Mouse (Mus musculus): Measurements from ENCODE around the gene Ppp4c. TPM values are rescaled to one million over a fixed set of nuclear protein-coding genes. Genes with fewer than 3 reads are reported as not detected.
A peak's percentile ranks its signal among the peaks of the same experiment; 100 is the strongest.

The Ppp4c gene
- polyA plus RNA-seq, 1 experiment = 153 TPM

DNA sequence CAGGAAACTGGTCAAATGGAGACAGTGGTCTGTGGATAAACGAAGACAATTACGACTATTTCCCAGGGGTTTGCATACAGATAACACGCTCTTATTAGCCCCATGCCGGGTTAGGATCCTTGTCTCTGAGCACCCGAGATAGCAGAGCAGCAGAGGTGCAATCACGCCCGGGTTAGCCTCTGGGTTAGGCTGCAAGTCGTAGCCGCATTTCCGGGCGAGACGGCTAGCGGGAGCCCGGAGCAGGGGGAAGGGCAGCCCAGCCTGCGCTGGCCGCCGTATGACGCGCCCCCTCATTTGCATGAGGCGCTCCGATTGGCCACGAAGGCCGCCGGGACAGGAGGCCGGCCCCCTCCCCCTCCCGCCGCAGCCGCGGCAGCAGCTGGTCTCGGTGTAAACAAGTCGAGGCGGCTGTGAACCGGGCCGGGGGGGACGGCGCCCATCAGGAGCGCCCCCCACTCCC, 15.7 kb downstream of the Ppp4c start, which contains the start of gene Ypel3:
Gene Ypel3, plus strand, starts transcription at position 358 of the 460 bp plus-strand sequence.
- TF ChIP-seq POLR2A (IDR thresholded peaks at IDR 0.05; ENCODE audit: borderline replicate concordance, low read depth, low read length) = no peak
- no peak for TF ChIP-seq CTCF (IDR thresholded peaks at IDR 0.05; ENCODE audit: low read depth, low read length)

DNA sequence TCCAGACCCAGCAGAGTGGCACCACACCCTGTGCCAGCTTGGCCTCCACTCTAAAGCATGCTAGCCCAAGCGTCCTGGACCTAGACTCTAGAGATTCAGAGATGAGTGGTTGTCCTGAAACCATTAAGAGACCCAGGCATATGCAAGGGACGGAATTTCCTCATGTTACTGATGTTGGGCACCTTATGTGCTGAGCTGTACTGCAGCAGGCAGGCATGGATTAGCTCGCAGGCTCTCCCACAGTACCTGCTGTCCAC, 16.4 kb downstream of the Ppp4c start:
- Histone ChIP-seq H3K27ac (ENCODE audit: insufficient read depth, low read depth, low read length) (no peak overlapping the region; the same call in 1 of the 2 replicates), H3K4me1 (ENCODE audit: control insufficient read depth, insufficient read depth, low read length) (peaks cover 54% of the 10 kb centered on the region), H3K4me3 (ENCODE audit: insufficient read depth, low read length) (no peak overlapping the region)
- TF ChIP-seq CTCF (IDR thresholded peaks at IDR 0.05; ENCODE audit: low read depth, low read length) = no peak
- no peak for TF ChIP-seq POLR2A (IDR thresholded peaks at IDR 0.05; ENCODE audit: borderline replicate concordance, low read depth, low read length)

More for the DNA sequence above, 15.7 kb downstream of the Ppp4c start, which contains the start of gene Ypel3:
- Histone ChIP-seq H3K4me1 (ENCODE audit: control insufficient read depth, insufficient read depth, low read length) (peaks cover 47% of the 10 kb centered on the region), H3K27ac (ENCODE audit: insufficient read depth, low read depth, low read length) (peak within 1 kb of the TSS; percentile 67), H3K4me3 (ENCODE audit: insufficient read depth, low read length) (peak within 1 kb of the TSS; percentile 62)

DNA sequence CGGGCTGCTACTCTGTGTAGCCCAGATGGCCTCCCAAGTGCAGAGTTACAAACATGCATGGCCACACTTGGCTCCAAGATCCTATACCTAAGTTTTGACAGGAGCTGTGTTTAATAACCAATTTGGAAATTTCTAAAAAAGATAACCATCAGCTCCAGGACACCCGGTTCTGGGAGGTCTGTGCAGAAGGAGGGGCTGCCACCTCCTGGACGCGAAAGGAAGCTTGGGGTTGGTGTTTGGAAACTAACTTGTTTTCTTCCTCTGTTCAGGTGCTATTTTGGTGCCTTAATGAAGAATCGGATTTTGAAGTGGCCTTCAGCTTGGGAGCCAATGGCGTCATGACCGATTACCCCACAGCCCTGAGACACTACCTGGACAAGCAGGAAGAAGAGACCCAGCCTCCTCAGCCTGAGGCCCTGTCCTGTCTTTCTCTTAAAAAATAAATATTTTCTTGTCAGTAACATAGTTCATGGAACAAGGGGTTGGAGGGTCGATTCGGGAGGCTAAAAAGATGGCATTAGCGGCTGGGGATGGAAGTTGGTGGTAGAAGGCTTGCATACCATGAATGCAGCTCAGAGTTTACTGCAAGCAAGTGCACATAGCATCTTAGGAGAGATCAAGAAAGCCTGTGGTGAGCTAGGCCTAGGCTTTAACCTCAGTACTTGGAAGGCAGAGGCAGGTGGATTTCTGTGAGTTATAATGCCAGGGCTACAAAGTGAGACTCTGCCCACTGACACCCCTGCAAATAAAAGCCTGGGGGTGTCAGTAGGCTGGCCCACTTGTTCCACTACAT, 16.9 kb downstream of the Ppp4c start:
- TF ChIP-seq POLR2A (IDR thresholded peaks at IDR 0.05; ENCODE audit: borderline replicate concordance, low read depth, low read length) = no peak
- peak; percentile 12; the same call in 1 of the 2 replicates for TF ChIP-seq CTCF (IDR thresholded peaks at IDR 0.05; ENCODE audit: low read depth, low read length)
- Histone ChIP-seq H3K27ac (ENCODE audit: insufficient read depth, low read depth, low read length) (no peak overlapping the region), H3K4me1 (ENCODE audit: control insufficient read depth, insufficient read depth, low read length) (peaks cover 57% of the 10 kb centered on the region), H3K4me3 (ENCODE audit: insufficient read depth, low read length) (no peak overlapping the region)

DNA sequence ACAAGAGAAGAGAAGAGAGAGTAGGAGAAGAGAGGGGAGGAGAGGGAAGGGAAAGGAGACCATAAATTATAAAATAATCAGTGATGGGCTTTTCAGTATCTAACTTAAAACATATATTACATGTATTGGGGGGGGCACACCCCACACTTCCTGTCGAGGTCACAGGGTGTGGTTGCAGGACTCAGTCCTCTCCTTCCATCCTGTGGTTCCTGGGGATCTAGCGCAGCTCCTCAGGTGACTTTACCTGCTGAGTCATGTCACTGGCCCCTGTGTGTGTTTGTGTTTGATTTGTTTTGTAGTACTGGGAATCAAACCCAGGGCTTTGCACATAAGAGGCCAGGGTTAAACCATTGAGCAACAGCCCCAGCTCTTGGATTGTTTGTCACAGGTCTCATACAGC, 17.8 kb downstream of the Ppp4c start:
- TF ChIP-seq CTCF (IDR thresholded peaks at IDR 0.05; ENCODE audit: low read depth, low read length) (no peak), POLR2A (IDR thresholded peaks at IDR 0.05; ENCODE audit: borderline replicate concordance, low read depth, low read length) (no peak)
- no peak overlapping the region for H3K27ac ChIP-seq (ENCODE audit: insufficient read depth, low read depth, low read length)
- no peak overlapping the region for H3K4me3 ChIP-seq (ENCODE audit: insufficient read depth, low read length)
- H3K4me1 ChIP-seq (ENCODE audit: control insufficient read depth, insufficient read depth, low read length) = peaks cover 57% of the 10 kb centered on the region

DNA sequence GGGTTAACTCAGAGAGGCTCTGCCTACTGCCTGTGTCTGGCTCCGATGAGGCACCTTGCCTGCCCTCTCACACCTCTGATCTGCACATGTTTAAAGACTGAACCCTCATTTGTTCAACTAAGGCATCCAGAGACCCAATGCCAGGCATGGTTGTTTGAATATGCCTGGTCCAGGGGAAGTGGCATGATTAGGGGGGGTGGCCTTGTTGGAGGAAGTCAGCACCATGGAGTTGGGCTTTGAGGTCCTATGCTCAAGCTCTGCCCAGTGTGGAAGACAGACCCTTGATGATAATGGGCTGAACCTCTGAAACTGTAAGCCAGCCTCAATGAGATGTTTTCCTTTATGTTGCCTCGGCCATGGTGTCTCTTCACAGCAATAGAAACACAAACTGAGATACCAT, 18.9 kb downstream of the Ppp4c start:
- no peak overlapping the region for H3K4me3 ChIP-seq (ENCODE audit: insufficient read depth, low read length)
- no peak for TF ChIP-seq POLR2A (IDR thresholded peaks at IDR 0.05; ENCODE audit: borderline replicate concordance, low read depth, low read length)
- no peak for TF ChIP-seq CTCF (IDR thresholded peaks at IDR 0.05; ENCODE audit: low read depth, low read length)
- H3K4me1 ChIP-seq (ENCODE audit: control insufficient read depth, insufficient read depth, low read length) = peaks cover 55% of the 10 kb centered on the region
- H3K27ac ChIP-seq (ENCODE audit: insufficient read depth, low read depth, low read length) = no peak overlapping the region

DNA sequence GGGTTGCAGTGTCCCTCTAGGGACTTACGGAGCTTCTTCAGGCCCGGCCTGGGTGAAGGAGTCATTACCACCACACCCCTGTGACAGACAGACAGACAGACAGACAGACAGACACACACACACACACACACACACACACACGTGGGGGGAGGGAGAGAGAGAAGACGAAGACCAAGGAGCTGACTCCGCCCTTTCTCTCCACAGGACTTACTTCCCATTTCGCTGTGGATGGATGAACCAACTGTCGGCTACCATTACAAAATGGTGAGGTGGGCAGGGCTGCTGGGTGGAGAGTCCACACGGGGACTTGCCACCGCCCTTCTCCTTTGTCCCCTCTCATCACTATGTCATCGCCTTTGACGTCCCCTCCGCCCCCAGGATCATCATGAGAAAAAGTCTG, 21.5 kb downstream of the Ppp4c start:
- H3K27ac ChIP-seq (ENCODE audit: insufficient read depth, low read depth, low read length) = 0 out of 2 replicates have a peak overlapping the region, but pooled peaks have one; percentile 4
- TF ChIP-seq POLR2A (IDR thresholded peaks at IDR 0.05; ENCODE audit: borderline replicate concordance, low read depth, low read length) (no peak), CTCF (IDR thresholded peaks at IDR 0.05; ENCODE audit: low read depth, low read length) (no peak)
- peaks cover 47% of the 10 kb centered on the region for H3K4me1 ChIP-seq (ENCODE audit: control insufficient read depth, insufficient read depth, low read length)
- H3K4me3 ChIP-seq (ENCODE audit: insufficient read depth, low read length) = no peak overlapping the region

DNA sequence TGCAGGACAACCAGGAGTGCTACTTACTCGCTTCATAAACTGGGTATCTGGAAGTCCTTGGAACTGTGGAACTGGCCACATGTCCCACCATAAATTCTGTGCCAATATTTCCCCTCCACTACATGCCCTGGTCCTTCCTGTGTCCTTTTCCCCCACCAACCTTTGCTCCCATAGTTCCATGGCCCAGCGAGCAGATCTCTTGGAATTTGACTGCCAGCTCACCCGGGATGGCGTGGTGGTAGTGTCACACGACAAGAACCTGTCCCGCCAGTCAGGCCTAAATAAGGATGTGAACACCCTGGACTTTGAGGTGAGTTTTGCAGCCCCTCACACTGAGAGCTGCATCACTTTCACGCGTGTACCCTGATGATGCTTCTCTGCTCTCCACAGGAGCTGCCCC, 25.3 kb downstream of the Ppp4c start:
- peaks cover 36% of the 10 kb centered on the region for H3K4me1 ChIP-seq (ENCODE audit: control insufficient read depth, insufficient read depth, low read length)
- H3K4me3 ChIP-seq (ENCODE audit: insufficient read depth, low read length) = no peak overlapping the region
- TF ChIP-seq POLR2A (IDR thresholded peaks at IDR 0.05; ENCODE audit: borderline replicate concordance, low read depth, low read length) (no peak), CTCF (IDR thresholded peaks at IDR 0.05; ENCODE audit: low read depth, low read length) (no peak)
- H3K27ac ChIP-seq (ENCODE audit: insufficient read depth, low read depth, low read length) = no peak overlapping the region

DNA sequence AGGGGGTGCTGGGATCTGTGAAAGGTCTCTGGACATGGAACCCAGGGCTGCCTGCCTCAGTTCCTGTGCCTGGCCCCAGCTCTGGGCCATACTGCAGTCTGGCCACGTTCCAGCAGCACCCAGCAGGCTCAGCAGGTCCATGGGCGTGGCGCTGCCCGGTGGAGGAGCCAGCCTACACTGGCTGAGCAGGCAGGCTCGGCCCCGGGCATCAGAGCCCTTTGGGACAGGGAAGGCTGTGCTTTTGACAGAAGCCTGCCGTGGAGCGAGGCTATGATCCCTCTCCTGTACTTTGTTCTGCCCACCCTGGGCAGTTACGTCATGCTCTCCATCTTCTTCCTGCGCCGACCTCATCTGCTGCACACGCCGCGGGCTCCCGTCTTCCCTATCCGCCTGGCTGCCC, 26.1 kb downstream of the Ppp4c start, which contains the start of gene Gdpd3:
Gene Gdpd3, plus strand, starts transcription at position 134 of the 400 bp plus-strand sequence.
- Histone ChIP-seq H3K4me1 (ENCODE audit: control insufficient read depth, insufficient read depth, low read length) (peaks cover 37% of the 10 kb centered on the region), H3K27ac (ENCODE audit: insufficient read depth, low read depth, low read length) (no peak within 1 kb of the TSS), H3K4me3 (ENCODE audit: insufficient read depth, low read length) (no peak within 1 kb of the TSS)
- TF ChIP-seq CTCF (IDR thresholded peaks at IDR 0.05; ENCODE audit: low read depth, low read length) = no peak
- TF ChIP-seq POLR2A (IDR thresholded peaks at IDR 0.05; ENCODE audit: borderline replicate concordance, low read depth, low read length) = no peak

DNA sequence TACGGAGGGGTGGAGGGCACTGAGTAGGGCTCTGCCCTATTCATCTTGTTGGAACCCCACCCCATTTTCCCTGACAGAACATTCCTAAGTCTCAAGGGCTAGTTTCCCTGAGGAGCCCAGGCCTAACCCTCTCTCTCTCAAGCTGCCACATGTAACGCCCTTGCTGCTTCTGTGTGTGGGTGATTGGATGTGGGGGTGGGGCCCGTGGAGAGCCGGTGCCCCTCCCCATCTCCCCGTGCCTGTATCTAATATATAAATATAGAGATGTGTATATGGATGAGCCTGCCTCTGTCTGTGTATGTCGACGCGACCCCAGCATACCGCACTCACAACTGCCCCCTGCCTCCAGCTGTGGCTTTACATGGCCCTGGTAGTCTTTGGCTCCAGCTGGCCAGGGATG, 26.8 kb downstream of the Ppp4c start:
- TF ChIP-seq POLR2A (IDR thresholded peaks at IDR 0.05; ENCODE audit: borderline replicate concordance, low read depth, low read length) (no peak), CTCF (IDR thresholded peaks at IDR 0.05; ENCODE audit: low read depth, low read length) (no peak)
- Histone ChIP-seq H3K27ac (ENCODE audit: insufficient read depth, low read depth, low read length) (no peak overlapping the region), H3K4me3 (ENCODE audit: insufficient read depth, low read length) (no peak overlapping the region), H3K4me1 (ENCODE audit: control insufficient read depth, insufficient read depth, low read length) (peaks cover 38% of the 10 kb centered on the region)

DNA sequence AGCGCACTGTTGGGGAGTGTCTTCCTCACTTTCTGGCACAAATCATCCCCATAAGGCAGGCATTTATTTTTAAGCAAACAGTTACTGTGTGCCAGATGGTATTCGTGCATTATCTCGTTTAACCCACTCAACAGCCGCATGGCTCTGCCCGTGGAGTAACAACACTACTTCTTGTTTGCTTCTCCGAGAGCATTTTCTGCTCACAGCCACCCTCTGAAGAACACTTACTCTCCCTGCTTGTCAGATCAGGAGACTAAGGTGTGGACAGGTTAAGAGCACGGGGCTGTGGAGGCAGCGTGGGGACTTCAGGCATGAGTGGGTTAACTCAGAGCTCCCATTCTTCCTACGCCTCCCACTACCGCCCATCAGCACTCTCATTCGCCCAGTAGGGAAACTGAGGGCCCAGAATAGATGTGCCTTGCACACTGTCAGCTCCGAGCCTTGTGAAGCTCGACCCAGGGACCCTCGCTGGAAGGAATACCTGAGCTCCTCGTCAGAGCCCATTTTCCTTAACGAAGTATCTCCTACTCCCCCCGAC, 29.8 kb downstream of the Ppp4c start:
- TF ChIP-seq POLR2A (IDR thresholded peaks at IDR 0.05; ENCODE audit: borderline replicate concordance, low read depth, low read length) (no peak), CTCF (IDR thresholded peaks at IDR 0.05; ENCODE audit: low read depth, low read length) (no peak)
- H3K4me1 ChIP-seq (ENCODE audit: control insufficient read depth, insufficient read depth, low read length) = peaks cover 32% of the 10 kb centered on the region
- H3K27ac ChIP-seq (ENCODE audit: insufficient read depth, low read depth, low read length) = no peak overlapping the region

More for the DNA sequence above, 29.8 kb downstream of the Ppp4c start:
- H3K4me3 ChIP-seq (ENCODE audit: insufficient read depth, low read length) = no peak overlapping the region
